Mouse (Mus musculus) liver, adult 2 months (tissue): ENCODE results near the gene Dnaja3.

ENCODE experiments used
- CTCF ChIP-seq: fragments of 200-500 bp; IDR thresholded peaks from 2 replicates; pipeline ENCODE4 v1.5.1; 2011; ENCODE audit warnings: low read depth, low read length, control low read depth
- POLR2A ChIP-seq: fragments of 200-500 bp; IDR thresholded peaks from 2 replicates; pipeline ENCODE4 v1.6.1; 2011; ENCODE audit warnings: low read length, control low read depth; ENCODE audit not compliant: insufficient read depth; ENCODE audit errors: extremely low read depth

- no peak for TF ChIP-seq CTCF
- no peak for TF ChIP-seq POLR2A
Observed at GRCm38 (mm10) chr16:4602189-4602588, 37.6 kb upstream of the Dnaja3 start.
